Mouse (Mus musculus) lung, adult 2 months (tissue): ENCODE results near the gene Gm49325. TPM values are rescaled to one million over a fixed set of nuclear protein-coding genes. Genes with fewer than 3 reads are reported as not detected.

Source experiments
- DNase-seq: peaks from one replicate; pipeline ENCODE4 v3.0.0; 2022
- H3K4me1 ChIP-seq: fragments of 200-500 bp; 2 replicates; pipeline ENCODE4 v1.6.1; 2011; ENCODE audit warnings: low read length; ENCODE audit not compliant: control insufficient read depth, insufficient read depth
- H3K4me3 ChIP-seq: fragments of 200-500 bp; replicated peaks from 2 replicates; pipeline ENCODE3; 2011; ENCODE audit warnings: low read depth, mild to moderate bottlenecking, control low read depth, low read length; ENCODE audit errors: extremely low read depth
- CTCF ChIP-seq: fragments of 200-500 bp; IDR thresholded peaks from 2 replicates; pipeline ENCODE4 v1.5.1; 2011; ENCODE audit warnings: mild to moderate bottlenecking, low read length, control low read depth; ENCODE audit not compliant: insufficient read depth
- POLR2A ChIP-seq: fragments of 200-500 bp; IDR thresholded peaks from 2 replicates; pipeline ENCODE4 v1.6.1; 2011; ENCODE audit warnings: low read depth, mild to moderate bottlenecking, control low read depth, low read length, borderline replicate concordance; ENCODE audit errors: extremely low read depth
- WGBS: fragments of 180-500 bp; shearing (Covaris S2); methylation state at CpG from one replicate; pipeline ENCODE4 v1.1.7; 2018; 5-methylcytosine and 5-hydroxymethylcytosine counted together
- polyA plus RNA-seq: library from polyadenylated mRNA; depleted of rRNA; stranded (reverse); fragments of >200 nt; gene quantifications from 2 replicates; pipeline ENCODE4 v1.2.3, GENCODE M21; 2012

Gm49325 gene
- polyA plus RNA-seq, 1 experiment: not detected

- no peak for DNase-seq
- Histone ChIP-seq H3K4me1 (no peaks in the 10 kb centered on the region), H3K4me3 (no peak overlapping the region)
- no peak for TF ChIP-seq POLR2A
- 39% methylated on average over 6 of the region's 6 CpGs for WGBS
Measured at GRCm38 (mm10) chr10:77569973-77570658, 35.9 kb upstream of the Gm49325 start.

- no peak for TF ChIP-seq POLR2A
- TF ChIP-seq CTCF: peak; percentile 37; the same call in 1 of the 2 replicates
Measured at GRCm38 (mm10) chr10:77572225-77572624, 33.8 kb upstream of the Gm49325 start.

GRCm38 (mm10) chr10:77573162-77573561 is 32.8 kb upstream of the Gm49325 start:
- Histone ChIP-seq H3K4me1 (no peaks in the 10 kb centered on the region), H3K4me3 (no peak overlapping the region)
- 61% methylated on average over 1 of the region's 1 CpGs for WGBS
- DNase-seq: no peak
- TF ChIP-seq CTCF (no peak), POLR2A (no peak)

More at GRCm38 (mm10) chr10:77572225-77572624, 33.8 kb upstream of the Gm49325 start:
- H3K4me1 ChIP-seq: no peaks in the 10 kb centered on the region
- WGBS: 15% methylated on average over 3 of the region's 3 CpGs
- DNase-seq: no peak
- no peak overlapping the region for H3K4me3 ChIP-seq

- TF ChIP-seq POLR2A: no peak
- Histone ChIP-seq H3K4me3 (no peak overlapping the region), H3K4me1 (peaks cover 19% of the 10 kb centered on the region)
- DNase-seq: no peak
- 56% methylated on average over 10 of the region's 10 CpGs for WGBS
Measured at GRCm38 (mm10) chr10:77580027-77580920, 25.7 kb upstream of the Gm49325 start.

- Histone ChIP-seq H3K4me1 (peaks cover 23% of the 10 kb centered on the region), H3K4me3 (peak overlapping the region; percentile 53)
- TF ChIP-seq POLR2A: no peak
- no peak for TF ChIP-seq CTCF
- 5% methylated on average over 8 of the region's 8 CpGs for WGBS
- no peak for DNase-seq
Measured at GRCm38 (mm10) chr10:77581023-77581407, 25.0 kb upstream of the Gm49325 start.

GRCm38 (mm10) chr10:77581408-77582284 is 24.4 kb upstream of the Gm49325 start, which contains the start of gene Pttg1ip:
TSS of gene Pttg1ip (plus strand) at chr10:77581720.
- WGBS: under 1% methylated on average over 64 of the region's 64 CpGs
- no peak for TF ChIP-seq CTCF
- TF ChIP-seq POLR2A: peak; percentile 93
- peak; percentile 94 for DNase-seq

GRCm38 (mm10) chr10:77582285-77582618 is 23.7 kb upstream of the Gm49325 start:
- DNase-seq: no peak
- peaks cover 29% of the 10 kb centered on the region for H3K4me1 ChIP-seq
- 5% methylated on average over 8 of the region's 8 CpGs for WGBS
- no peak for TF ChIP-seq CTCF
- no peak for TF ChIP-seq POLR2A
- peak overlapping the region; percentile 98 for H3K4me3 ChIP-seq

More at GRCm38 (mm10) chr10:77581408-77582284, 24.4 kb upstream of the Gm49325 start, which contains the start of gene Pttg1ip:
- peaks cover 25% of the 10 kb centered on the region for H3K4me1 ChIP-seq
- H3K4me3 ChIP-seq: peak within 1 kb of the TSS; percentile 98

GRCm38 (mm10) chr10:77583795-77584422 is 22.1 kb upstream of the Gm49325 start:
- peaks cover 30% of the 10 kb centered on the region for H3K4me1 ChIP-seq

More at GRCm38 (mm10) chr10:77583795-77584422, 22.1 kb upstream of the Gm49325 start:
- H3K4me3 ChIP-seq: peak overlapping the region; percentile 44
- WGBS: 26% methylated on average over 10 of the region's 10 CpGs
- TF ChIP-seq POLR2A (no peak), CTCF (no peak)
- no peak for DNase-seq
